Mouse (Mus musculus) lung, embryonic 16.5 days (tissue): ENCODE measurements around the gene Pdap1. TPM values are rescaled to one million over a fixed set of nuclear protein-coding genes. Genes with fewer than 3 reads are reported as not detected.
"Not testable (repeated sequence)": the region's sequence is repeated elsewhere in the genome, so short reads cannot be mapped to it uniquely, and the experiment has no call there.

Experiments
- ATAC-seq: fragments of 200-750 bp; cut with Nextera tagmentation; 2 replicates; pipeline ENCODE4 v1.8.0; 2017; ENCODE audit warnings: low read depth, mild to moderate bottlenecking, moderate library complexity
- H3K27ac ChIP-seq: fragments of 300-500 bp; sonication (generic); 2 replicates; pipeline ENCODE4 v1.5.1; 2014; ENCODE audit warnings: mild to moderate bottlenecking, control low read depth, low read length
- H3K27me3 ChIP-seq: fragments of 300-500 bp; sonication (generic); 2 replicates; pipeline ENCODE4 v1.6.1; 2014; ENCODE audit warnings: low read depth, low read length, mixed read lengths; ENCODE audit not compliant: control insufficient read depth, insufficient read depth
- H3K36me3 ChIP-seq: fragments of 300-500 bp; sonication (generic); 2 replicates; pipeline ENCODE4 v1.6.1; 2014; ENCODE audit warnings: low read length; ENCODE audit not compliant: control insufficient read depth, insufficient read depth
- H3K4me1 ChIP-seq: fragments of 300-500 bp; sonication (generic); replicated peaks from 2 replicates; pipeline ENCODE4 v1.6.1; 2014; ENCODE audit warnings: low read length, mixed read lengths; ENCODE audit not compliant: control insufficient read depth, insufficient read depth
- H3K4me2 ChIP-seq: fragments of 300-500 bp; sonication (generic); 2 replicates; pipeline ENCODE4 v1.6.1; 2014; ENCODE audit warnings: low read depth, low read length, control low read depth
- H3K4me3 ChIP-seq: fragments of 300-500 bp; sonication (generic); 2 replicates; pipeline ENCODE4 v1.5.1; 2014; ENCODE audit warnings: mild to moderate bottlenecking, low read length, control low read depth
- H3K9ac ChIP-seq: fragments of 300-500 bp; sonication (generic); 2 replicates; pipeline ENCODE4 v1.6.1; 2014; ENCODE audit warnings: low read length, control low read depth
- H3K9me3 ChIP-seq: fragments of 300-500 bp; sonication (generic); 2 replicates; pipeline ENCODE4 v1.6.1; 2016; ENCODE audit warnings: low read length; ENCODE audit not compliant: control insufficient read depth
- WGBS: fragments of 180-500 bp; shearing (Covaris S2); extraction: QIAGEN DNeasy Blood & Tissue Kit; methylation state at CpG from one replicate; pipeline ENCODE4 v1.1.7; 2014; 5-methylcytosine and 5-hydroxymethylcytosine counted together
- polyA plus RNA-seq: library from polyadenylated mRNA; unstranded; fragments of >200 nt; fragmentation: Nextera tagmentation; extraction: Ambion mirVana; gene quantifications from 2 replicates; pipeline ENCODE4 v1.2.1, GENCODE M21; 2015

The Pdap1 gene
- polyA plus RNA-seq, 1 experiment from 2014 or later: 94.0 TPM

GRCm38 (mm10) chr5:145114606-145115473, 25.2 kb downstream of the Pdap1 start:
- WGBS: 14% methylated on average over 29 of the region's 40 CpGs
- Histone ChIP-seq H3K9ac (peak overlapping the region; percentile 79), H3K27ac (peak overlapping the region; percentile 21), H3K4me3 (peak overlapping the region; percentile 70), H3K4me2 (peak overlapping the region; percentile 65), H3K27me3 (no peaks in the 10 kb centered on the region), H3K4me1 (peaks cover 21% of the 10 kb centered on the region), H3K9me3 (no peaks in the 10 kb centered on the region), H3K36me3 (peaks cover 11% of the 10 kb centered on the region)
- ATAC-seq: peak; percentile 45

- under 1% methylated on average over 44 of the region's 53 CpGs for WGBS
These were observed 25.9 kb downstream of the Pdap1 start, which contains the start of gene Arpc1b for GRCm38 (mm10) chr5:145114071-145114605. Arpc1b (plus strand) TSS chr5:145114215.

DNA sequence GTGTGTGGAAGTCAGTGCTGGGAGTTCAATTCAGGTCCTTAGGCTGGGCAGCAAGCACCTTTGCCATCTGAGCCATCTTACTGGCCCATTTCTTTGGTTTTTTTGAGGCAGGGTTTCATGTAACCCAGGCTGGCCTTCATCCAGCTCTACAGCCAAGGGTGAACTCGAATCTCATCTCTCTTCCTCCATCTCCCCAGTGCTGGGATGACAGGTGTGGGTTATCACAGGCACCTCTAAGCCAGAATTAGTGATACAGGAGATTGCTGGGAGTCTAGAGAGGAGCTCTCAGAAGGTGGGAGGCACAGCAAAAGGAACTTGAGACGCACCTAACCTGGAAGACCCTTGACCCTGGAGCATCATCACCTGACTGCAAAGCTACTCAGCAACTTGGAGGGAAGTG, 26.6 kb downstream of the Pdap1 start:
- peaks cover 21% of the 10 kb centered on the region for H3K4me1 ChIP-seq
- H3K4me3 ChIP-seq: peak overlapping the region; percentile 70
- no peaks in the 10 kb centered on the region for H3K27me3 ChIP-seq
- no peaks in the 10 kb centered on the region for H3K9me3 ChIP-seq
- peaks cover 22% of the 10 kb centered on the region for H3K36me3 ChIP-seq
- ATAC-seq: no peak
- peak overlapping the region; percentile 65 for H3K4me2 ChIP-seq
- WGBS: 13% methylated on average over 2 of the region's 2 CpGs
- H3K27ac ChIP-seq: no peak overlapping the region
- H3K9ac ChIP-seq: peak overlapping the region; percentile 79

More at GRCm38 (mm10) chr5:145114071-145114605, 25.9 kb downstream of the Pdap1 start, which contains the start of gene Arpc1b:
- Histone ChIP-seq H3K9me3 (no peaks in the 10 kb centered on the region), H3K4me3 (peak within 1 kb of the TSS; percentile 70), H3K27ac (peak within 1 kb of the TSS; percentile 21), H3K36me3 (peaks cover 17% of the 10 kb centered on the region), H3K9ac (peak within 1 kb of the TSS; percentile 79), H3K4me1 (peaks cover 21% of the 10 kb centered on the region), H3K4me2 (peak within 1 kb of the TSS; percentile 65), H3K27me3 (no peaks in the 10 kb centered on the region)
- peak; percentile 81 for ATAC-seq

GRCm38 (mm10) chr5:145112566-145112965, 27.5 kb downstream of the Pdap1 start:
- no peaks in the 10 kb centered on the region for H3K9me3 ChIP-seq
- no peak overlapping the region for H3K4me3 ChIP-seq
- H3K27me3 ChIP-seq: no peaks in the 10 kb centered on the region
- 83% methylated on average over 8 of the region's 8 CpGs for WGBS
- H3K36me3 ChIP-seq: peaks cover 25% of the 10 kb centered on the region
- H3K9ac ChIP-seq: no peak overlapping the region
- no peak for ATAC-seq
- no peak overlapping the region for H3K4me2 ChIP-seq
- H3K27ac ChIP-seq: no peak overlapping the region
- H3K4me1 ChIP-seq: peaks cover 19% of the 10 kb centered on the region

DNA sequence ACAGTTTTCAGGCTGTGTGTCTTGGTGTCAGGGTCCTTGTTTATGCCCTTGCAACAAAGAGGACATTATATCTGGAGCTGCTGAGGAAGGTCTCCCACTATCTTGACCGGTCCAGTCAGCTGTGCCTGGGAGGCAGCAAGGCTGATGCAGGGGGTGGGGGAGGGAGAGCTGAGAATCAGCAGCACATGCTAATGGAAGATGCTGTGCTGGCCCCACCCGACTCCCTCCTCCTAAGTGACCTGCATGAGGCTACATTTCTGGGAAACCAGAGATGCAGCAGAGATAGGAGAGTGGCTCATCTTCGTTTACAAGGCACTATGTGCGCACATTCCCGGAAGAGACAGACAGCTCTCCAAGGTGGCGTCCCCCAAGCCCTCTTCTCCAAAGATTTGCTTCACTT, 29.6 kb downstream of the Pdap1 start:
- WGBS: 78% methylated on average over 6 of the region's 6 CpGs
- H3K9me3 ChIP-seq: no peaks in the 10 kb centered on the region
- H3K4me1 ChIP-seq: peaks cover under 1% of the 10 kb centered on the region
- H3K9ac ChIP-seq: no peak overlapping the region
- no peaks in the 10 kb centered on the region for H3K27me3 ChIP-seq
- H3K4me3 ChIP-seq: no peak overlapping the region
- no peak overlapping the region for H3K4me2 ChIP-seq
- no peak for ATAC-seq
- H3K36me3 ChIP-seq: peaks cover 36% of the 10 kb centered on the region
- no peak overlapping the region for H3K27ac ChIP-seq

DNA sequence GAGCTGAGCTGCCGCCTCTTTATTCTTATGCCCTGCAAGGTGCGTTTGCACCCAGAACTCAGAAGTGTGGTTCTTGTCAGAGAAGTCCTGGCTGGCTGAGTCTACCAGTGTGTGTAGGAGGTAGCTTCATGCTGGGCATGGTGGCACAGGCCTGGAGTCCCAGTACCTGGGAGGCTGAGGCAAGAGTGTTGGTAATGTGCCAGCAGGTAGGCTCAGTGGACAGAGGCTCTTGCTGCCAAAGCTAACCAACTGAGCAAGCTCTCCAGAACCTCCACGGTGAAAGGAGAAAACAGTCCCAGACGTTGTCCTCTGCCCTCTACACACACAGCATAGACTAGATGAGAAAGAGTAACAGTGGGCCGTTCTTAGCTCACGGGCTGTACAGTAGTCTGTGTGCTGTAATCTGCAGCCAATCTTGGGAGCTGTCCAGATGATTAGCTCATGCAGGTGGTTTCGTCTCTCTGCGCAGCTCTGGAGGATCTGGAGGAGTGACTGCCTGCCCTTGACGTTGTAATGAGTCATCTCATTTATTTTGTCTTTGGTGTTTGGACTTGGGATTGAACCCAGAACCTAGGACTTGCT, 34.3 kb downstream of the Pdap1 start:
- no peaks in the 10 kb centered on the region for H3K9me3 ChIP-seq
- no peaks in the 10 kb centered on the region for H3K27me3 ChIP-seq
- H3K4me1 ChIP-seq: no peaks in the 10 kb centered on the region
- no peak overlapping the region for H3K4me2 ChIP-seq
- peaks cover 63% of the 10 kb centered on the region for H3K36me3 ChIP-seq
- no peak overlapping the region for H3K9ac ChIP-seq
- H3K27ac ChIP-seq: no peak overlapping the region
- no peak overlapping the region for H3K4me3 ChIP-seq
- no peak for ATAC-seq
- WGBS: 88% methylated on average over 9 of the region's 9 CpGs

DNA sequence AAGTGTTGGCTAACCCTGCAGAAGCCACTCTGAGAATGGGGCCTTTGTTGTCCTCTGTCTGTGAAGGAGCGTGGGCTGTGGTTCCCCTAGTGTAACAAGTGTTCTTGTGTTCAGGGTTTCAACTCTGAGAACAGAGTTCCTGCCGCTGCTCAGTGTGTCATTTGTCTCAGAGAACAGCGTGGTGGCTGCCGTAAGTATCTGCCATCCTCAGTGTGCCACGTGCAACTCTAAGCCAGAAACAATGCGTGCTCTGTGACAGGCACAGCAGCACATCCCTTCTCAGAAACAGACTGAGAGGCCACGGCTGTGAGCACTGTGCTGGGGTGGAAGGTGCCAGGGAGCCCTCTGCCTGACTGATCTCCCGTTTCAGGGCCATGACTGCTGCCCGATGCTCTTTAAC, 35.7 kb downstream of the Pdap1 start:
- no peaks in the 10 kb centered on the region for H3K4me1 ChIP-seq
- H3K4me2 ChIP-seq: no peak overlapping the region
- no peaks in the 10 kb centered on the region for H3K27me3 ChIP-seq
- no peak overlapping the region for H3K4me3 ChIP-seq
- no peaks in the 10 kb centered on the region for H3K9me3 ChIP-seq
- peaks cover 54% of the 10 kb centered on the region for H3K36me3 ChIP-seq
- no peak overlapping the region for H3K27ac ChIP-seq
- H3K9ac ChIP-seq: no peak overlapping the region
- WGBS: 72% methylated on average over 9 of the region's 9 CpGs
- no peak for ATAC-seq

GRCm38 (mm10) chr5:145102706-145103105, 37.3 kb downstream of the Pdap1 start:
- Histone ChIP-seq H3K4me1 (no peaks in the 10 kb centered on the region), H3K36me3 (peaks cover 50% of the 10 kb centered on the region), H3K27ac (no peak overlapping the region), H3K4me2 (no peak overlapping the region), H3K27me3 (no peaks in the 10 kb centered on the region), H3K9me3 (no peaks in the 10 kb centered on the region), H3K4me3 (no peak overlapping the region), H3K9ac (no peak overlapping the region)
- 81% methylated on average over 4 of the region's 4 CpGs for WGBS
- no peak for ATAC-seq

DNA sequence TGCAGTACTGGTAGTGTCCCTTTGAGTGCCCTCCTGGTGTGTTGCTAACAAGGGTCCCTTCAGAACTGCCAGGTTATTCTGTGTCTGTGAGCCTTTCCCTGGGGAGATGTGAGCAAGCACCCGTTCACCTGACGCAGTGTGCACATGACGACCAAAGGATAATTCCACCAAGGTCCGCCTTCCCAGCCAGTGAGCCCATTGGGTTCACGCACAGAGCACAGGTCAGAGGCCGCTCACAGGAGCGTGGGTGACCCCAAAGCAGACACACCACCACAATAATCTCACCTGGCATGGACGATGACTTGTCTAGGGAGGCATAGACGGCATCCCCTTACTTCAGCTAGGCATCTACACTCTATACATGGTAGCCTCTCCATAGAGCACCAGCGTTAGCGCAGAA, 38.6 kb downstream of the Pdap1 start:
- not testable (repeated sequence) for ATAC-seq, H3K27me3 ChIP-seq
- WGBS: 98% methylated on average over 11 of the region's 11 CpGs

More for the DNA sequence above, 38.6 kb downstream of the Pdap1 start:
- H3K36me3 ChIP-seq: peaks cover 49% of the 10 kb centered on the region
- H3K9ac ChIP-seq, H3K4me2 ChIP-seq, H3K4me3 ChIP-seq, H3K9me3 ChIP-seq, H3K4me1 ChIP-seq, H3K27ac ChIP-seq: not testable (repeated sequence)
